Mouse (Mus musculus) embryonic fibroblast, embryonic 13.5 days (primary cell): ENCODE data around the gene Map2k6.

Experiments
- CTCF ChIP-seq: IDR thresholded peaks from 2 replicates; pipeline ENCODE4 v1.5.1; 2011; ENCODE audit warnings: mild to moderate bottlenecking, control low read depth, low read length, moderate library complexity, borderline replicate concordance; ENCODE audit not compliant: insufficient read depth
- POLR2A ChIP-seq: IDR thresholded peaks from 2 replicates; pipeline ENCODE4 v1.6.1; 2011; ENCODE audit warnings: low read depth, mild to moderate bottlenecking, control low read depth, low read length, moderate library complexity

- TF ChIP-seq CTCF (no peak; the same call in 1 of the 2 replicates), POLR2A (no peak)
These were observed 97.1 kb downstream of the Map2k6 start for GRCm38 (mm10) chr11:110496061-110496446.
